ENCODE assay signal across 8 mouse cellular contexts in genomic region chr3:90603623-90604022, GRCm38 (mm10). TPM values are rescaled to one million over a fixed set of nuclear protein-coding genes. Genes with fewer than 3 reads are reported as not detected.
DNase-seq lines count a peak whose midpoint lies in the region; ATAC-seq and TF ChIP-seq lines count a peak whose summit lies in the region.

Gene S100a4 (plus strand): TSS chr3:90603771.

- H3K27me3 ChIP-seq in lung, embryonic 15.5 days, result no peaks in the 10 kb centered on the region
- peaks cover 86% of the 10 kb centered on the region for H3K27me3 ChIP-seq in megakaryocyte, embryonic 14.5 days (replicated peaks)
- no peaks in the 10 kb centered on the region for H3K27me3 ChIP-seq in hindbrain, embryonic 11.5 days (ENCODE audit: control insufficient read depth, insufficient read depth, low read length)

- H3K36me3 ChIP-seq in lung, embryonic 15.5 days, result no peaks in the 10 kb centered on the region
- H3K36me3 ChIP-seq in megakaryocyte, embryonic 14.5 days (replicated peaks; ENCODE audit: low read length), result no peaks in the 10 kb centered on the region
- H3K36me3 ChIP-seq in hindbrain, embryonic 11.5 days (ENCODE audit: control insufficient read depth, insufficient read depth, low read length), result no peaks in the 10 kb centered on the region

- intact Hi-C loops in gastrocnemius, postnatal 14 days (cut with DNase I; ENCODE audit: low total_unique reads), result no loop called here
- intact Hi-C loops in left cerebral cortex, postnatal 14 days (cut with DNase I), result no loop called here

- H3K4me1 ChIP-seq in lung, embryonic 15.5 days, result peaks cover 31% of the 10 kb centered on the region
- H3K4me1 ChIP-seq in bone marrow macrophage, adult 2 months (ENCODE audit: control insufficient read depth, insufficient read depth, low read length), result peaks cover 57% of the 10 kb centered on the region
- peaks cover 54% of the 10 kb centered on the region for H3K4me1 ChIP-seq in megakaryocyte, embryonic 14.5 days
- H3K4me1 ChIP-seq in hindbrain, embryonic 11.5 days (replicated peaks; ENCODE audit: control insufficient read depth, insufficient read depth, low read length), result no peaks in the 10 kb centered on the region

- no peak for ATAC-seq in lung, embryonic 15.5 days (ENCODE audit: borderline replicate concordance, extremely low read depth, low FRiP score, low TSS enrichment)
- ATAC-seq in hindbrain, embryonic 11.5 days (ENCODE audit: low FRiP score), result no peak

- H3K9ac ChIP-seq in lung, embryonic 15.5 days, result no peak within 1 kb of the TSS
- H3K9ac ChIP-seq in hindbrain, embryonic 11.5 days (ENCODE audit: low read depth, low read length), result no peak within 1 kb of the TSS

- no peak for TF ChIP-seq CTCF in bone marrow macrophage, adult 2 months (IDR thresholded peaks at IDR 0.05; ENCODE audit: low read depth, low read length)

- DNase-seq in lung, postnatal 25 days (ENCODE audit: low spot score), result no peak
- no peak for DNase-seq in gastrocnemius, postnatal 14 days
- DNase-seq in left cerebral cortex, postnatal 14 days (ENCODE audit: low spot score in 2 of 2), result no peak
- no peak for DNase-seq in cerebellum, adult 18-20 months
- no peak for DNase-seq in hindbrain, embryonic 11.5 days (ENCODE audit: low spot score)

- WGBS in lung, embryonic 15.5 days, result 61% methylated on average over 3 of the region's 3 CpGs
- 78% methylated on average over 3 of the region's 3 CpGs for WGBS in hindbrain, embryonic 11.5 days

- H3K9me3 ChIP-seq in lung, embryonic 15.5 days, result no peaks in the 10 kb centered on the region
- H3K9me3 ChIP-seq in megakaryocyte, embryonic 14.5 days, result no peaks in the 10 kb centered on the region
- H3K9me3 ChIP-seq in hindbrain, embryonic 11.5 days (ENCODE audit: control insufficient read depth, low read length), result no peaks in the 10 kb centered on the region

- H3K4me3 ChIP-seq in lung, embryonic 15.5 days, result no peak within 1 kb of the TSS
- peak within 1 kb of the TSS; percentile 69 for H3K4me3 ChIP-seq in bone marrow macrophage, adult 2 months (ENCODE audit: insufficient read depth, low read length)
- peak within 1 kb of the TSS; percentile 79 for H3K4me3 ChIP-seq in megakaryocyte, embryonic 14.5 days (replicated peaks)
- no peak within 1 kb of the TSS for H3K4me3 ChIP-seq in hindbrain, embryonic 11.5 days (ENCODE audit: low read depth, low read length)

- no peak within 1 kb of the TSS; the same call in 1 of the 2 replicates for H3K4me2 ChIP-seq in lung, embryonic 15.5 days
- H3K4me2 ChIP-seq in hindbrain, embryonic 11.5 days (replicated peaks; ENCODE audit: low read depth, low read length), result no peak within 1 kb of the TSS

- no peak for TF ChIP-seq POLR2A in bone marrow macrophage, adult 2 months (IDR thresholded peaks at IDR 0.05; ENCODE audit: borderline replicate concordance, low read depth, low read length)

- H3K27ac ChIP-seq in lung, embryonic 15.5 days, result peak within 1 kb of the TSS; percentile 83
- peak within 1 kb of the TSS; percentile 87 for H3K27ac ChIP-seq in bone marrow macrophage, adult 2 months (ENCODE audit: insufficient read depth, low read depth, low read length)
- H3K27ac ChIP-seq in hindbrain, embryonic 11.5 days (ENCODE audit: low read depth, low read length), result no peak within 1 kb of the TSS

RNA-seq across cellular contexts. Expression of gene S100a4, which starts in this region (rescaled TPM):
- polyA plus RNA-seq in lung, embryonic 15.5 days (2015; fragmentation: Nextera tagmentation; extraction: Ambion mirVana), result 6.0 and 8.9 TPM in 2 replicates
- polyA plus RNA-seq in bone marrow macrophage, adult 2 months (2012; ENCODE audit: insufficient read depth, insufficient read length, missing spikeins), result 2,861 and 3,059 TPM in 2 replicates
- total RNA-seq in gastrocnemius, postnatal 14 days (2021), result 10 to 100 TPM; 11.1 to 16.5 TPM
- not detected in 2 replicates for polyA plus RNA-seq in megakaryocyte, embryonic 14.5 days (2012; ENCODE audit: insufficient read depth, low replicate concordance)
- total RNA-seq in left cerebral cortex, postnatal 14 days (2021), result 1 to 10 TPM; 6.8 to 7.0 TPM
- 0.91 and 1.4 TPM in 2 replicates for polyA plus RNA-seq in hindbrain, embryonic 11.5 days (2014; fragmentation: Nextera tagmentation; extraction: Ambion mirVana)

Comparison
In these comparisons a context has a peak if more than half of its experiments do, and no peak if none do; other contexts are left out.
1. RNA of gene S100a4 (polyA plus RNA-seq): 2,861 to 3,059 TPM in bone marrow macrophage, adult 2 months; 6.0 to 8.9 TPM in lung, embryonic 15.5 days, 0.91 to 1.4 TPM in hindbrain, embryonic 11.5 days and not detected in megakaryocyte, embryonic 14.5 days; every median in the first group is over 100 times any median in the second.
2. H3K4me3 ChIP-seq: peak in bone marrow macrophage, adult 2 months (single experiment) and megakaryocyte, embryonic 14.5 days (single experiment); none in lung, embryonic 15.5 days (single experiment) and hindbrain, embryonic 11.5 days (single experiment).